Mouse (Mus musculus) splenic B cell, adult 2 months (primary cell): ENCODE data around the gene Sh2d5.
A peak's percentile ranks its signal among the peaks of the same experiment; 100 is the strongest.

ENCODE experiments used
- DNase-seq: peaks from one replicate; pipeline ENCODE4 v3.0.0-alpha.2; 2011; ENCODE audit warnings: low read depth, low spot score
- H3K27me3 ChIP-seq: 2 replicates; pipeline ENCODE4 v1.6.1; 2012; ENCODE audit warnings: mild to moderate bottlenecking, low read length, moderate library complexity, mixed read lengths; ENCODE audit not compliant: control insufficient read depth, poor library complexity, insufficient read depth, severe bottlenecking
- H3K36me3 ChIP-seq: 2 replicates; pipeline ENCODE4 v1.6.1; 2012; ENCODE audit warnings: mild to moderate bottlenecking, low read length, moderate library complexity, mixed read lengths; ENCODE audit not compliant: control insufficient read depth, poor library complexity, insufficient read depth, severe bottlenecking

Gene Sh2d5

DNA sequence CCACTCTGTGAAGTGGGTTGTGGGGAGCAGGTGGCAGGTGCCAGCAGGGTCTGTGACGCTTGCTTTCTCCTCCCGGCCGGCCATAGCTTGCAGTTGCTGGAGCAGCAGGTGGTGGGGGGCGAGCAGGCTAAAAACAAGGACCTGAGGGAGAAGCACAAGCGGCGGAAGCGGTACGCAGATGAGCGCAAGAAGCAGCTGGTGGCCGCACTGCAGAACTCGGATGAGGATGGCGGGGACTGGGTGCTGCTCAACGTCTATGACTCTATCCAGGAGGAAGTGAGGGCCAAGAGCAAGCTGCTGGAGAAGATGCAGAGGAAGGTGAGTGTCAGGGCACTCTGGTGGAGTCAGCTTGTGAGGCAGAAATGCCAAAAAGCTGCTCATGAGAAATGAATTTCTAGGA is 41.8 kb downstream of the Sh2d5 start:
- no peak for DNase-seq
- Histone ChIP-seq H3K36me3 (no peaks in the 10 kb centered on the region), H3K27me3 (no peaks in the 10 kb centered on the region)

DNA sequence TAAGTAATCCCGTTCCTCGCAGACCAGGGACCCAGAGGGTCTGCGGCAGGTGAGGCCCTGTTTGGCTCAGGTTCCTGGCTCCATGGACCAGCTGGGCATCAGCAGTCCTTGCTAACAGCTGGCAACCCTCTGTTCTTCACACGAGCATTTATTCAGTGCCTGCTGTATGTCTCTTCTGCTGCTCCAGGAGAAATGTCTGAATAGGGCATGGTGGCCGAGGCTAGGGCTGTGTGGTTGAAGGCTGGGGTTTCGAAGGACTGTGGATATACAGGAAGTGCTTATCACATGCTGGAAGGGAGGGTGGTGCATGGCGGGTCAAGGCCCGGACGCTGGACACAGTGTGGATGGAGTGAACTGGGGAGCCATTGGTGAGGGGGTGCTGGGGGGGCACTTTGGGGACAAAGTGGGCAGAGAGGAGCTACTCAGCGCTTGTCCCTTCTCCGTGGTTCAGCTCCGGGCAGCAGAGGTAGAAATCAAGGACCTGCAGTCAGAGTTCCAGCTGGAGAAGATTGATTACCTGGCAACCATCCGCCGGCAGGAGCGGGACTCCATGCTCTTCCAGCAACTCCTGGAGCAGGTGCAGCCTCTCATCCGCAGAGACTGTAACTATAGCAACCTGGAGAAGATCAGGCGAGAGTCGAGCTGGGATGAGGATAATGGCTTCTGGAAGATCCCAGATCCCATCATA is 43.2 kb downstream of the Sh2d5 start:
- H3K36me3 ChIP-seq, result no peaks in the 10 kb centered on the region
- no peaks in the 10 kb centered on the region for H3K27me3 ChIP-seq
- DNase-seq, result no peak

DNA sequence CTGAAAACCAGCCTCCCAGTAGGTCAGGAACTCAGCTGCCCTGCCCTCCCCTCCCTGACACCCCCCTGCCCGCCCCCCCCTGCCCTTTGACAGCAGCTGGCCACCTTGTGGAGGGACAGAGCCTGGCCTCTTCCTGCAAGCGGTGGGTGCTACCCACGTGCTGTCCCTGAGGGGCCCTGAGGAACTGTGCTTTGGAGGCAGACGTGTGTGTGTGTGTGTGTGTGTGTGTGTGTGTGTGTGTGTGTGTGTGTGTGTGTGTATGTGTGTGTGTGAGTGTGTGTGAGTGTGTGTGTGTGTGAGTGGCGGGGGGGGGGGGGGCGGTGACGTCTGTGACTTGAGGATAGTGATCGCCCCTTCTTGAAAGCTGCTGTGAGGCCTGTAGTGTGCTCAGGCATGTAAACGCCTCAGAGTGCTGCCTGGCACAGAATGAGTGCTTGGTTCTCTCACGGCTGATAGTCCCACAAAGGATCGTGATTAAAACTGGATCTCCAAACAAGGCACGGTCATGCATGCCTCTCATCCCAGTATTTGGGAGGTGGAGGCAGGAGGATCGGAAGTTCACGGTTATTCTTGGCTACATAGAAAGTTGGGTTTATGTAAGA is 43.8 kb downstream of the Sh2d5 start:
- H3K36me3 ChIP-seq, result no peaks in the 10 kb centered on the region
- H3K27me3 ChIP-seq, result no peaks in the 10 kb centered on the region
- DNase-seq, result no peak

DNA sequence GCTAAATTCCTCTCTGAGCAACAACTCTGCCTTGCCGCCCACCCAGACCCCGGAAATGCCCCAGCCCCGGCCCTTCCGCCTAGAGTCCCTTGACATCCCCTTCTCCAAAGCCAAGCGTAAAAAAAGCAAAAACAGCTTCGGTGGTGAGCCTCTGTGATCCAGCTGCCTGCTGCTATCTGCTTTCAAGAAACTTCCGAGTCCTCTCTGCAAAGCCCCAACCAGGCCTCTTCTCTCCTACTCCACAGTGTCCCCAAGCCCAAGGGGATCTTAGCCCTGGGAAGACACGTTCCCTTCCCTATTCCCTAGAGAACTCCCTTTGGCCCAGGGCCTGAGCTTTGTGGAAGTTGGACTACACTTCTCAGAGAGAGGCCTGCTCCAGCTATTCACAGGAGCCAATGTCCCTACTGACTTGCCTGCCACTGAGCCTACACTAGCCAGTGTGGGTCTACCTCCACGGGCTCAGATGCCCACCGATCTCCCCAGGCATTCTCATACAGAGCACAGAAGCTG is 51.1 kb downstream of the Sh2d5 start:
- Histone ChIP-seq H3K36me3 (no peaks in the 10 kb centered on the region), H3K27me3 (no peaks in the 10 kb centered on the region)
- DNase-seq, result no peak

DNA sequence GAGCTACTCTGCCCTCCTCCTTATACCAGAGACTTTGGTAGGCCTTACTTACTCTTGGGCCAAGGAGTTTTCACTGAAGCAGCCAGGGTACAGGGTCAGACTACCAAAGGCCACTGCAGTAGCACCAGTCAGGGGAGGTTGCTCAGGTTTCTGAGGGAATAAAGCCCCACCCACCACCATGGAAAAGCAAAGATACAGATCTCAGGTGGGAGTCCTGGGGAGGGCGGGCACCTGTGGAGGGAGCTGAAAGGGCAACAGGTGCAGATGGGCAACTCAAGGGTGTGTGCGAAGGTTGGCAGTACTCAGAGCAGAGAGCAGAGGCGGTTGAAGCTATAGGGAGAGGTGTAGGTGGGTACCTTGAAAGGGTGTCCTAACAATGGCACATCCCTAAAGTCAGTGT is 52.8 kb downstream of the Sh2d5 start:
- Histone ChIP-seq H3K36me3 (no peaks in the 10 kb centered on the region), H3K27me3 (no peaks in the 10 kb centered on the region)
- no peak for DNase-seq

DNA sequence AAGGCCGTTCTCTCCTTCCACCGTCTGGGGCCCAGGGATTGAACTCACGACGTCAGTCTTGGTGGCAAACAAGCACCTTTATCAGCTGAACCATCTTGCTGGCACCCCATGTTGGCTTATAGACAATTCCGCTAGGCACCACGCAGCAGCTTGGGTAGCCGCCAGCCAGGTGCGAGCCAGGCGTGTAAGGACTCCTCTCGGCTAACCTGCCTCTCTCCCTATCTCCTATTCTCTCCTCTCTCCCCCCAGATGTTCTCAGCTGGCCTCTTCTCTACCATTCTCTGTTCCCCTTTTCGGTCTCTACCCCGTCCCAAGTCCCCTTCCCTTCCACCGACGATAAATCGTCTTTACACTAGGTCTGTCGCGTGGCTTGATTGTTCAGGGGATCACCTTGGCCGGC is 53.5 kb downstream of the Sh2d5 start:
- peak; percentile 37 for DNase-seq
- Histone ChIP-seq H3K36me3 (no peaks in the 10 kb centered on the region; the same call in 1 of the 2 replicates), H3K27me3 (no peaks in the 10 kb centered on the region)

DNA sequence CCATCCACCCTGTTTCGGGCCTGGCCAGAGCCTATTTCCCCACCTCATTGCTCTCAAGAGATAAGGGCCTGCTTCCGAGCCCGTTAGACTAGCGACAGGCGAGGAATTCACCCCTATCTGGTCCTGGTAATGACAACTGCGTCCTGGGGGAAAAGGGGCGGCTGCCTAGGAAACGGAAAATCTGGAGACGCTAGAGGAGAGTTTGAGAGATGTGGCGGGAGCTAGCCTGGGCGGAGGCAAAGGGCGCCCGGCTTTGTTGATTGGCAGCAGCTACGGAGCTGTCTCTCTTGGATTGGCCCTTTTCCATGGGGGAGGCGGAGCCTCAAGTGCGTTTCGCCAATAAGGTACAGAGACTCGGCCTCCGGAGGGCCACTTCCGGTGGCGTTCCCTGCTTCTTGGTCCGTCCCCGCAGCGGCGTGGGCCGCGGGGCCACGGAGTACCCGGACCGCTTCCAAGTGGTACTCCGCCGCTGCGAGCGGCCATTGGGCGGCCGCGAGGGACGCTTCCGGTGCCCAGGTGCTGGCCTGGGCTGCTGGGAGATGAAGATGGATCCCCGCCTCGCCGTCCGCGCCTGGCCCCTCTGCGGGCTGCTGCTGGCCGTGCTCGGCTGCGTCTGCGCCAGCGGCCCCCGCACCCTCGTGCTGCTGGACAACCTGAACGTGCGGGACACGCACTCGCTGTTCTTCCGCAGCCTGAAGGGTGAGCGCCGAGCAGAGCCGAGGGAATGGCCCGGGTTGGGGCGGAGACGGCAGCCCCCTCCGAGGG is 54.3 kb downstream of the Sh2d5 start, which contains the start of gene Ddost:
Ddost (plus strand) TSS at position 391 of the 765 bp plus-strand sequence.
- DNase-seq, result peak; percentile 98
- H3K36me3 ChIP-seq, result no peaks in the 10 kb centered on the region; the same call in 1 of the 2 replicates

DNA sequence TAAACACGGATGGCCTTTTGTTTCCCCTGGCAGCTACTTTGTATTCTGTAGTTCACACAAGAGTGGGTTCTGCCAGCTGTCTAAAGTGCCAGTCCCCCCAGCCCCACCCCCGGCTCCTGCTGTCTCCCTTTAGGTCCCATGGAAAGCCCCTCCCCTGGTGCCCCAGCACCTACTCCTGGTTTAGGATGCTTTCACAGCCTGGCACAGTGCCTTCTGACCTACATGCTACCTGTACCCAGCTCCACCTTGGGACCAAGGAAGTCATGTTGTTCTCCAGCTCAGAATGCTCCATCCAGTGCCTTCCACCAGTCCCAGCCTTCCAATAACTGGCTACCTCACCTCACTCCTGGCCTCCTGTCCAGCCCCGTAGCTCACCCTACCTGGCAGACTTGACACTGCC is 56.8 kb downstream of the Sh2d5 start:
- no peak for DNase-seq
- Histone ChIP-seq H3K27me3 (no peaks in the 10 kb centered on the region), H3K36me3 (no peaks in the 10 kb centered on the region; the same call in none of the 2 replicates)

More for the DNA sequence above, 54.3 kb downstream of the Sh2d5 start, which contains the start of gene Ddost:
- H3K27me3 ChIP-seq, result no peaks in the 10 kb centered on the region

DNA sequence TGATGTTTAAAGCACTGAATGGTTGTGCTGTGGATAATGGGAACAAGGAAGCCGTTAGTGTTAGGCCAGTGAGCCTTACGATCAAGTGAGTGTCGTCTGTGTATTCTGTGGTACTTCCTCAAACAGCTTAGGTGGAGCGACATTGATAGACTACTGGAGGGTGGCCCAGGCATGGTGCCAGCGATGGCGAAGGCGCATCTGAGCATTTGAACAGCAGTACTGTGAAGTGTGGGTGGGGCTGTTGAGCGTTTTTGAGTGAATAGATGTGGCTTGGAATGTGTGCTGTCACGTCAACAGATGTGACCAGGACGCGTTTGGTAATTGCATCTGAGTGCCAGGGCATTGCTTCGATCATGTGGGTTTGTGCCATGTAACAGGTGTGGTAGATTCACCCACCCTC is 57.5 kb downstream of the Sh2d5 start:
- Histone ChIP-seq H3K27me3 (no peaks in the 10 kb centered on the region), H3K36me3 (no peaks in the 10 kb centered on the region; the same call in none of the 2 replicates)
- DNase-seq, result no peak

DNA sequence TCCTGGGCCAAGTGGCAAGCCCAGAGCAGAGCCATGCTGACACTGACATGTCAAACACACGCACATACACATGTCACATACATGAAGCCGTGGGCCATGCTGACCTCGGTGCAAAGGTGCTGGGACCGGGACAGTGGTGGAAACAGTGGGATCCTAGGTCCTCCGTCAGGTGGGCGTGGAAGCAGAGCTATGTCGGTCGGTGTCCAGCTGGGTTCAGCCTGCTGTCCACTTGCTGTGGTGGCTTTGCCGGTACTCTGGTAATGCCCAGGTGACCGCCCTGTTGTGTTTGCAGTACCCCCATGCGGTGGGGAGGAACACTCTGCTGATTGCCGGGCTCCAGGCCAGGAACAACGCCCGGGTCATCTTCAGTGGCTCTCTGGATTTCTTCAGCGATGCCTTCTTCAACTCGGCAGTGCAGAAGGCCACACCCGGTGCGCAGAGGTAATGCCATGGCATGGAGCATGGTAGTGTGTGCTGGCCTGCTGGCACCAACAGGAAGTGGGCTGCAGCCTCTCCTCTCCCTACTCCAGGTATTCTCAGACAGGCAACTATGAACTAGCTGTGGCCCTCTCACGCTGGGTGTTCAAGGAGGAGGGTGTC is 60.2 kb downstream of the Sh2d5 start:
- Histone ChIP-seq H3K36me3 (peaks cover 7% of the 10 kb centered on the region), H3K27me3 (no peaks in the 10 kb centered on the region)
- no peak for DNase-seq
